Mouse (Mus musculus): ENCODE results near the gene Sik2.

Gene Sik2

GRCm38 (mm10) chr9:50986123-50986522 is 22.8 kb downstream of the Sik2 start:
- DNase-seq (ENCODE audit: low spot score in 2 of 2), result no peak

- DNase-seq (ENCODE audit: low spot score in 2 of 2), result no peak
Observed at GRCm38 (mm10) chr9:50981499-50982190, 27.2 kb downstream of the Sik2 start.

- no peak for DNase-seq (ENCODE audit: low spot score in 2 of 2)
Observed at GRCm38 (mm10) chr9:50974631-50975030, 34.2 kb downstream of the Sik2 start.

- DNase-seq (ENCODE audit: low spot score in 2 of 2), result no peak
Observed at GRCm38 (mm10) chr9:50970413-50970812, 38.5 kb downstream of the Sik2 start.

- DNase-seq (ENCODE audit: low spot score in 2 of 2), result no peak
Observed at GRCm38 (mm10) chr9:50969266-50969665, 39.6 kb downstream of the Sik2 start.

- peak; percentile 37 to 47 for DNase-seq (ENCODE audit: low spot score in 2 of 2)
Observed at GRCm38 (mm10) chr9:50966277-50966676, 42.6 kb downstream of the Sik2 start.

GRCm38 (mm10) chr9:50965392-50965791 is 43.5 kb downstream of the Sik2 start:
- no peak for DNase-seq (ENCODE audit: low spot score in 2 of 2)

GRCm38 (mm10) chr9:50964911-50965310 is 44.0 kb downstream of the Sik2 start:
- DNase-seq (ENCODE audit: low spot score in 2 of 2), result no peak

GRCm38 (mm10) chr9:50957956-50958489 is 50.9 kb downstream of the Sik2 start:
- DNase-seq (ENCODE audit: low spot score in 2 of 2), result no peak

- DNase-seq (ENCODE audit: low spot score in 2 of 2), result no peak
Observed at GRCm38 (mm10) chr9:50955176-50955575, 53.7 kb downstream of the Sik2 start.

- DNase-seq (ENCODE audit: low spot score in 2 of 2), result peak in 1 of 2 experiments; percentile 29
Observed at GRCm38 (mm10) chr9:50948097-50948823, 60.6 kb downstream of the Sik2 start.

- DNase-seq (ENCODE audit: low spot score in 2 of 2), result no peak
Observed at GRCm38 (mm10) chr9:50946338-50946737, 62.5 kb downstream of the Sik2 start.

GRCm38 (mm10) chr9:50944826-50945225 is 64.0 kb downstream of the Sik2 start:
- no peak for DNase-seq (ENCODE audit: low spot score in 2 of 2)

- no peak for DNase-seq (ENCODE audit: low spot score in 2 of 2)
Observed at GRCm38 (mm10) chr9:50942711-50943110, 66.2 kb downstream of the Sik2 start.

- DNase-seq (ENCODE audit: low spot score in 2 of 2), result no peak
Observed at GRCm38 (mm10) chr9:50941804-50942401, 67.0 kb downstream of the Sik2 start.

GRCm38 (mm10) chr9:50929986-50930385 is 78.9 kb downstream of the Sik2 start:
- DNase-seq (ENCODE audit: low spot score in 2 of 2), result no peak

- DNase-seq (ENCODE audit: low spot score in 2 of 2), result no peak
Observed at GRCm38 (mm10) chr9:50925801-50926200, 83.1 kb downstream of the Sik2 start.

- no peak for DNase-seq (ENCODE audit: low spot score in 2 of 2)
Observed at GRCm38 (mm10) chr9:50924454-50924853, 84.4 kb downstream of the Sik2 start.

GRCm38 (mm10) chr9:50922363-50923153 is 86.3 kb downstream of the Sik2 start:
- no peak for DNase-seq (ENCODE audit: low spot score in 2 of 2)

- DNase-seq (ENCODE audit: low spot score in 2 of 2), result no peak
Observed at GRCm38 (mm10) chr9:50920933-50921895, 87.7 kb downstream of the Sik2 start.

- DNase-seq (ENCODE audit: low spot score in 2 of 2), result no peak
Observed at GRCm38 (mm10) chr9:50919554-50919953, 89.3 kb downstream of the Sik2 start.

All from right cerebral cortex, postnatal 10 days (tissue).